Mouse (Mus musculus) left cerebral cortex, adult 9 months (tissue): ENCODE measurements around the gene BC051142.
A peak's percentile ranks its signal among the peaks of the same experiment; 100 is the strongest.

ENCODE experiments used
- DNase-seq, 2 experiments: peaks; one replicate each; pipeline ENCODE4 v3.0.0; 2022; ENCODE audit warnings: low spot score in 2 of 2

BC051142 gene

GRCm38 (mm10) chr17:34398711-34399393, at the start of gene BC051142:
BC051142 (plus strand) TSS chr17:34398820.
- DNase-seq = peak; percentile 80 to 93

GRCm38 (mm10) chr17:34349429-34349828, 49.2 kb upstream of the BC051142 start:
- DNase-seq = peak in 1 of 2 experiments; percentile 82

- no peak for DNase-seq
Observed at GRCm38 (mm10) chr17:34354539-34354938, 44.1 kb upstream of the BC051142 start, which contains the start of gene Btnl2. Btnl2 (plus strand) TSS chr17:34354822.

GRCm38 (mm10) chr17:34354940-34355339, 43.7 kb upstream of the BC051142 start:
- no peak for DNase-seq

- DNase-seq = no peak
Observed at GRCm38 (mm10) chr17:34362954-34363546, 35.6 kb upstream of the BC051142 start.

- DNase-seq = no peak
Observed at GRCm38 (mm10) chr17:34363676-34364310, 34.8 kb upstream of the BC051142 start.

- no peak for DNase-seq
Observed at GRCm38 (mm10) chr17:34365031-34365430, 33.6 kb upstream of the BC051142 start.

- no peak for DNase-seq
Observed at GRCm38 (mm10) chr17:34370563-34370962, 28.1 kb upstream of the BC051142 start.

- no peak for DNase-seq
Observed at GRCm38 (mm10) chr17:34373055-34373709, 25.4 kb upstream of the BC051142 start.

- DNase-seq = no peak
Observed at GRCm38 (mm10) chr17:34376847-34377246, 21.8 kb upstream of the BC051142 start, which contains the start of gene Btnl1. Btnl1 (plus strand) TSS chr17:34377132.

- DNase-seq = no peak
Observed at GRCm38 (mm10) chr17:34377450-34378209, 21.0 kb upstream of the BC051142 start.

- DNase-seq = no peak
Observed at GRCm38 (mm10) chr17:34378716-34379115, 19.9 kb upstream of the BC051142 start.

- no peak for DNase-seq
Observed at GRCm38 (mm10) chr17:34379451-34379850, 19.2 kb upstream of the BC051142 start.

- DNase-seq = no peak
Observed at GRCm38 (mm10) chr17:34381876-34382275, 16.7 kb upstream of the BC051142 start.

- no peak for DNase-seq
Observed at GRCm38 (mm10) chr17:34383212-34383611, 15.4 kb upstream of the BC051142 start.

- DNase-seq = no peak
Observed at GRCm38 (mm10) chr17:34384699-34385098, 13.9 kb upstream of the BC051142 start.

GRCm38 (mm10) chr17:34386656-34387055, 12.0 kb upstream of the BC051142 start:
- no peak for DNase-seq

GRCm38 (mm10) chr17:34388513-34388912, 10.1 kb upstream of the BC051142 start:
- DNase-seq = no peak

- no peak for DNase-seq
Observed at GRCm38 (mm10) chr17:34391507-34391906, 7.1 kb upstream of the BC051142 start.

- no peak for DNase-seq
Observed at GRCm38 (mm10) chr17:34392321-34392720, 6.3 kb upstream of the BC051142 start.

- DNase-seq = no peak
Observed at GRCm38 (mm10) chr17:34397357-34397756, 1.3 kb upstream of the BC051142 start.
